Mouse (Mus musculus): ENCODE measurements around the gene Psmd12. TPM values are rescaled to one million over a fixed set of nuclear protein-coding genes. Genes with fewer than 3 reads are reported as not detected.

The Psmd12 gene
- total and polyA plus RNA-seq, 3 experiments = 139 to 437 (median 149) TPM

DNA sequence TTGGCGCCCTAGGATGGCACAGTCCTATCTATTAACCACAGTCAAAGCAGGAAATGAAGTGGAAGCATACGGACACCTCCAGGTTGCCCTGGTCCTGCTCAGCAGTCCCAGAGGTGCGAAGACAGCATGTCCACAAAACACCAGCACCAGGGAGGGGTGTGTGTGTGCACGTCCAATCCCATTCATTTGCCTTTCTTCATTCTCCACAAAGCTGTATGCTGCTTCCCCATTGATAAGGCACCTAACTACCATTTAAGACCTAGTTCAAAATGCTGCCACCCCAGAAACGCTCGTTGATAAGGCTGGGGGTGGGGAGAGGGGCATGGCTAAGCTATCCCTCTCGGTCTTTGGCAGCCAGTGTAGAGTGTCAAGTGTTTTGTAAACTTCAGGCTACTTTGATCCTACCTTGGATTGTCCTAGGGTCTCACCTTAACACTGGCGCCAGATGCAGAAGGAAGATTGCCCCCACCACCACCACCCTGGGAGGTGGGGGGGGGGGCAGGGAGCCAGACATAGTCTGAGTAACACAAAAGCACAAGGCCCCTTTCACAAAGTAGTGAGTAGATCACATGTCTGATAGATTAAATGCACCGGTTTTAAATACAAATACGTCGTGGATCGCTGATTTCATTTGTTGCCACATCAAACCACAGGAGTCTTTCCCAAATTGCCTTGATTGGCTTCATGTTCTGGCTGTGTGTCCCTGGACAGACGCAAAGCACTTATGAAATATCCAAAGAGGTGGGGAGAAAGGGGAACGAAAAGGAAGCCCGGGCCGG is 10.8 kb upstream of the Psmd12 start (continued):
- TF ChIP-seq POLR2AphosphoS5 (IDR thresholded peaks at IDR 0.05; ENCODE audit: borderline replicate concordance, low read depth, low read length) = peak; percentile 68; the same call in 1 of the 2 replicates
- TF ChIP-seq UBTF (IDR thresholded peaks at IDR 0.05; ENCODE audit: borderline replicate concordance, insufficient read depth, low read depth, low read length) = 0 out of 2 replicates have a peak, but pooled peaks have one; percentile 32
- no peak for TF ChIP-seq JUND (IDR thresholded peaks at IDR 0.05; ENCODE audit: low read depth, low read length)
- 0 out of 2 replicates have a peak, but pooled peaks have one; percentile 11 for TF ChIP-seq ZNF384 (IDR thresholded peaks at IDR 0.05; ENCODE audit: low read depth, low read length)

DNA sequence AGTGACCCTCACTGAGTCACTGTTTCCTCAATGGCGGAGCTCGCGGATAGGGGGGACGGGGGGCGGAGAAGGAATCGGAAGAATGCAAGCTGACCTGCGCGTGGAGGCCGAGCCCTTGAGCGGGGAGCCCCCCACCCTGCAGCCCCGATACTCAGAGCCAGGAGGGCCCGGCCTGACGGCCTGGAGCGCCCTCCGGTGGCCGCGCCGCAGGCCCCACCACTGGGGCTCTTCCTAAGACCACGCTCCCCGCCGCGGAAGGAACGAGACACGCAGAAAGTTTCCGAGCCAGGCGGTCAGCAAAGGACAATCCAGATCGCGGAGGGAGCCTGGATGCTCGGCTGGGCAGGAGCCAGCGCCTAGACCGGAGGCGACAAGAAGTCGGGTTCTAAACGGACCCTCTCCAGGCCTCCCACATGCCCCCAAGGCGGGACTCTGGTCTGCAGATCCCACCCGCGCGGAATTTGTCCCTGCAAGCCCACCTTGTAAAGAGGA is 10.2 kb upstream of the Psmd12 start:
- H3K36me3 ChIP-seq (ENCODE audit: control insufficient read depth in 1 of 2, insufficient read depth in 2 of 2, low read length in 2 of 2) = peaks cover 0 to 34% of the 10 kb centered on the region in 2 experiments; a peak in 2 of 4 replicates
- H3K9me3 ChIP-seq (replicated peaks; ENCODE audit: insufficient read depth, low read length) = no peaks in the 10 kb centered on the region
- DNase-seq (ENCODE audit: low read depth, low spot score) = peak; percentile 90
- peak overlapping the region; percentile 88 to 89 for H3K4me3 ChIP-seq (ENCODE audit: control insufficient read depth in 1 of 2, insufficient read depth in 1 of 2, low read depth in 2 of 2, low read length in 2 of 2)
- H3K79me2 ChIP-seq (ENCODE audit: control insufficient read depth, insufficient read depth, low read length, poor library complexity) = peaks cover 55% of the 10 kb centered on the region
- peak overlapping the region; percentile 99 for H3K27ac ChIP-seq (ENCODE audit: control insufficient read depth, low read depth, low read length)
- H3K4me1 ChIP-seq (ENCODE audit: control insufficient read depth in 1 of 2, insufficient read depth in 2 of 2, low read length in 2 of 2) = peaks cover 19 to 31% of the 10 kb centered on the region in 2 experiments
- H3K27me3 ChIP-seq (ENCODE audit: control insufficient read depth in 1 of 2, insufficient read depth in 2 of 2, low read length in 2 of 2) = no peaks in the 10 kb centered on the region
- H3K9ac ChIP-seq (ENCODE audit: control insufficient read depth, low read depth, low read length, poor library complexity, severe bottlenecking) = peak overlapping the region; percentile 93
- TF ChIP-seq ZC3H11A (IDR thresholded peaks at IDR 0.05; ENCODE audit: low read depth, low read length) = peak; percentile 83
- TF ChIP-seq MYB (IDR thresholded peaks at IDR 0.05; ENCODE audit: low read depth, low read length) = no peak
- peak; percentile 36; the same call in 1 of the 2 replicates for TF ChIP-seq TCF12 (IDR thresholded peaks at IDR 0.05; ENCODE audit: low read depth, low read length)
- TF ChIP-seq ZNF384 (IDR thresholded peaks at IDR 0.05; ENCODE audit: low read depth, low read length) = 0 out of 2 replicates have a peak, but pooled peaks have one; percentile 8
- no peak for TF ChIP-seq GABPA (IDR thresholded peaks at IDR 0.05; ENCODE audit: low read depth, low read length)
- no peak for TF ChIP-seq MEF2A (IDR thresholded peaks at IDR 0.05; ENCODE audit: extremely low read depth, insufficient replicate concordance, low read depth, low read length, poor library complexity, severe bottlenecking)
- no peak; the same call in 1 of the 2 replicates for TF ChIP-seq ETS1 (IDR thresholded peaks at IDR 0.05; ENCODE audit: low read depth, low read length)
- TF ChIP-seq TBP (IDR thresholded peaks at IDR 0.05; ENCODE audit: low read depth, low read length) = no peak
- peak; percentile 59; the same call in 1 of the 2 replicates for TF ChIP-seq HCFC1 (IDR thresholded peaks at IDR 0.05; ENCODE audit: low read depth, low read length)
- TF ChIP-seq EP300 (IDR thresholded peaks at IDR 0.05; ENCODE audit: low read depth in 1 of 2, low read length in 2 of 2) = no peak
- no peak for TF ChIP-seq CHD2 (IDR thresholded peaks at IDR 0.05; ENCODE audit: low read length)
- no peak for TF ChIP-seq ZMIZ1 (IDR thresholded peaks at IDR 0.05; ENCODE audit: low read depth, low read length)
- TF ChIP-seq RCOR1 (IDR thresholded peaks at IDR 0.05; ENCODE audit: low read depth, low read length) = no peak
- TF ChIP-seq RAD21 (IDR thresholded peaks at IDR 0.05; ENCODE audit: low read depth, low read length) = peak; percentile 84
- TF ChIP-seq USF1 (IDR thresholded peaks at IDR 0.05; ENCODE audit: low read depth, low read length) = no peak
- TF ChIP-seq MXI1 (IDR thresholded peaks at IDR 0.05; ENCODE audit: low read depth, low read length) = no peak; the same call in 1 of the 2 replicates
- no peak for TF ChIP-seq MAX (IDR thresholded peaks at IDR 0.05; ENCODE audit: low read length)
- no peak; the same call in none of the 2 replicates for TF ChIP-seq NELFE (IDR thresholded peaks at IDR 0.05; ENCODE audit: low read depth, low read length)
- TF ChIP-seq ELF1 (IDR thresholded peaks at IDR 0.05; ENCODE audit: low read depth, low read length) = no peak
- TF ChIP-seq USF2 (IDR thresholded peaks at IDR 0.05; ENCODE audit: borderline replicate concordance in 1 of 2, insufficient read depth in 1 of 2, low read depth in 1 of 2, low read length in 2 of 2) = no peak
- TF ChIP-seq MAZ (IDR thresholded peaks at IDR 0.05; ENCODE audit: low read depth, low read length) = peak; percentile 92
- no peak for TF ChIP-seq E2F4 (IDR thresholded peaks at IDR 0.05; ENCODE audit: borderline replicate concordance, low read depth, low read length)
- no peak for TF ChIP-seq POLR2AphosphoS5 (IDR thresholded peaks at IDR 0.05; ENCODE audit: borderline replicate concordance, low read depth, low read length)
- peak; percentile 59 for TF ChIP-seq SIN3A (IDR thresholded peaks at IDR 0.05; ENCODE audit: low read length)
- TF ChIP-seq POLR2AphosphoS2 (IDR thresholded peaks at IDR 0.05; ENCODE audit: low read length) = no peak
- peak; percentile 65 for TF ChIP-seq NRF1 (IDR thresholded peaks at IDR 0.05; ENCODE audit: insufficient read depth, low read depth, low read length, poor library complexity, severe bottlenecking)
- TF ChIP-seq GATA1 (IDR thresholded peaks at IDR 0.05; ENCODE audit: low read depth, low read length) = no peak
- no peak for TF ChIP-seq TAL1 (IDR thresholded peaks at IDR 0.05; ENCODE audit: low read length)
- TF ChIP-seq CTCF (IDR thresholded peaks at IDR 0.05 in 2 of 3, conservative IDR thresholded peaks at IDR 0.05 in 1 of 3; ENCODE audit: control insufficient read depth in 1 of 3, insufficient read depth in 1 of 3, low read depth in 2 of 3, low read length in 3 of 3, poor library complexity in 1 of 3, severe bottlenecking in 1 of 3) = peak; percentile 74 to 96 (median 92)
- no peak for TF ChIP-seq BHLHE40 (IDR thresholded peaks at IDR 0.05; ENCODE audit: borderline replicate concordance, low read depth, low read length)
